Mouse (Mus musculus) ES-Bruce4 (cell line): ENCODE data around the gene Lasp1. TPM values are rescaled to one million over a fixed set of nuclear protein-coding genes. Genes with fewer than 3 reads are reported as not detected.
"Not testable (repeated sequence)": the region's sequence is repeated elsewhere in the genome, so short reads cannot be mapped to it uniquely, and the experiment has no call there.

ENCODE experiments used
- H3K27ac ChIP-seq: 2 replicates; pipeline ENCODE4 v1.5.1; 2012; ENCODE audit warnings: low read length, inconsistent platforms; ENCODE audit not compliant: insufficient read depth
- H3K27me3 ChIP-seq: 2 replicates; pipeline ENCODE4 v1.6.1; 2012; ENCODE audit warnings: mild to moderate bottlenecking, low read length, inconsistent platforms; ENCODE audit not compliant: control insufficient read depth, poor library complexity, insufficient read depth, severe bottlenecking
- H3K36me3 ChIP-seq: 2 replicates; pipeline ENCODE4 v1.6.1; 2012; ENCODE audit warnings: inconsistent platforms, mild to moderate bottlenecking, low read length, moderate library complexity; ENCODE audit not compliant: control insufficient read depth, poor library complexity, insufficient read depth, severe bottlenecking
- H3K4me1 ChIP-seq: one replicate; pipeline ENCODE4 v1.8.1; 2011; ENCODE audit warnings: low read length; ENCODE audit not compliant: control insufficient read depth, insufficient read depth
- H3K4me3 ChIP-seq: 2 replicates; pipeline ENCODE4 v1.5.1; 2011; ENCODE audit warnings: low read depth, mild to moderate bottlenecking, low read length
- H3K9ac ChIP-seq: 2 replicates; pipeline ENCODE4 v1.6.1; 2012; ENCODE audit warnings: low read depth, mild to moderate bottlenecking, inconsistent platforms; ENCODE audit not compliant: poor library complexity, severe bottlenecking
- H3K9me3 ChIP-seq: replicated peaks from 2 replicates; pipeline ENCODE4 v1.6.1; 2012; ENCODE audit warnings: mild to moderate bottlenecking, low read length, inconsistent platforms; ENCODE audit not compliant: control insufficient read depth, poor library complexity, insufficient read depth, severe bottlenecking
- CTCF ChIP-seq: IDR thresholded peaks from one replicate; pipeline ENCODE4 v1.8.1; 2011; ENCODE audit warnings: low read depth, low read length
- EP300 ChIP-seq: IDR thresholded peaks from 2 replicates; pipeline ENCODE4 v1.6.1; 2011; ENCODE audit warnings: low read depth, low read length; ENCODE audit not compliant: insufficient read depth
- POLR2A ChIP-seq: IDR thresholded peaks from one replicate; pipeline ENCODE4 v1.8.1; 2011; ENCODE audit warnings: low read length; ENCODE audit not compliant: insufficient read depth
- polyA plus RNA-seq: library from polyadenylated mRNA; stranded (reverse); fragments of >200 nt; gene quantifications from 2 replicates; pipeline ENCODE4 v1.2.4, GENCODE M21; 2011; ENCODE audit warnings: low read depth; ENCODE audit not compliant: missing spikeins, insufficient read depth, insufficient read length

The Lasp1 gene
- polyA plus RNA-seq, 1 experiment = 231 TPM

- H3K4me3 ChIP-seq = no peak overlapping the region
- no peaks in the 10 kb centered on the region for H3K27me3 ChIP-seq
- TF ChIP-seq POLR2A = no peak
- no peak for TF ChIP-seq EP300
- TF ChIP-seq CTCF = no peak
- H3K36me3 ChIP-seq = peaks cover 26% of the 10 kb centered on the region
- H3K9ac ChIP-seq = no peak overlapping the region
- H3K4me1 ChIP-seq = peaks cover 25% of the 10 kb centered on the region
- peak overlapping the region; percentile 33; the same call in 1 of the 2 replicates for H3K27ac ChIP-seq
- H3K9me3 ChIP-seq = no peaks in the 10 kb centered on the region
Measured at GRCm38 (mm10) chr11:97832001-97832400, 33.2 kb downstream of the Lasp1 start.

GRCm38 (mm10) chr11:97833352-97833751 lies 34.6 kb downstream of the Lasp1 start:
- Histone ChIP-seq H3K27ac (no peak overlapping the region), H3K4me1 (peaks cover 22% of the 10 kb centered on the region), H3K4me3 (no peak overlapping the region), H3K9ac (no peak overlapping the region), H3K9me3 (no peaks in the 10 kb centered on the region), H3K27me3 (no peaks in the 10 kb centered on the region), H3K36me3 (peaks cover 26% of the 10 kb centered on the region)
- TF ChIP-seq EP300 (no peak), CTCF (no peak), POLR2A (no peak)

GRCm38 (mm10) chr11:97836541-97836940 lies 37.7 kb downstream of the Lasp1 start:
- no peak overlapping the region for H3K27ac ChIP-seq
- peaks cover 26% of the 10 kb centered on the region for H3K36me3 ChIP-seq
- no peak overlapping the region for H3K4me3 ChIP-seq
- H3K9ac ChIP-seq = no peak overlapping the region
- peaks cover 12% of the 10 kb centered on the region for H3K4me1 ChIP-seq
- no peak for TF ChIP-seq POLR2A
- no peak for TF ChIP-seq CTCF
- TF ChIP-seq EP300 = no peak
- no peaks in the 10 kb centered on the region for H3K9me3 ChIP-seq
- H3K27me3 ChIP-seq = no peaks in the 10 kb centered on the region

GRCm38 (mm10) chr11:97837051-97837450 lies 38.3 kb downstream of the Lasp1 start:
- H3K4me3 ChIP-seq, H3K9me3 ChIP-seq, H3K9ac ChIP-seq, H3K27me3 ChIP-seq, H3K27ac ChIP-seq, H3K4me1 ChIP-seq: not testable (repeated sequence)
- peaks cover 26% of the 10 kb centered on the region for H3K36me3 ChIP-seq

- Histone ChIP-seq H3K4me3 (no peak overlapping the region), H3K9me3 (no peaks in the 10 kb centered on the region), H3K27me3 (no peaks in the 10 kb centered on the region), H3K36me3 (peaks cover 26% of the 10 kb centered on the region), H3K4me1 (peaks cover 5% of the 10 kb centered on the region), H3K9ac (no peak overlapping the region), H3K27ac (no peak overlapping the region)
- TF ChIP-seq CTCF = no peak
- no peak for TF ChIP-seq EP300
- TF ChIP-seq POLR2A = no peak
Measured at GRCm38 (mm10) chr11:97837641-97838149, 38.9 kb downstream of the Lasp1 start.

GRCm38 (mm10) chr11:97838779-97839440 lies 40.1 kb downstream of the Lasp1 start:
- Histone ChIP-seq H3K27ac (no peak overlapping the region), H3K9me3 (no peaks in the 10 kb centered on the region), H3K9ac (no peak overlapping the region), H3K36me3 (peaks cover 20% of the 10 kb centered on the region), H3K27me3 (no peaks in the 10 kb centered on the region), H3K4me3 (no peak overlapping the region), H3K4me1 (peaks cover 5% of the 10 kb centered on the region)
- TF ChIP-seq POLR2A = no peak
- no peak for TF ChIP-seq EP300
- no peak for TF ChIP-seq CTCF
